Mouse (Mus musculus): Measurements from ENCODE around the gene Ap1ar.
"Not testable (repeated sequence)": the region's sequence is repeated elsewhere in the genome, so short reads cannot be mapped to it uniquely, and the experiment has no call there.

- TF ChIP-seq CTCF (IDR thresholded peaks at IDR 0.05; ENCODE audit: low read depth, low read length); GATA1 (IDR thresholded peaks at IDR 0.05; ENCODE audit: borderline replicate concordance, low read length): not testable (repeated sequence)
Measured at GRCm38 (mm10) chr3:127783680-127784079, 53.6 kb downstream of the Ap1ar start.
